Mouse (Mus musculus): ENCODE results near the gene Hrh2.

Hrh2 gene

GRCm38 (mm10) chr13:54159756-54160155, 32.2 kb upstream of the Hrh2 start:
- no peak for TF ChIP-seq NANOG (IDR thresholded peaks at IDR 0.05; ENCODE audit: borderline replicate concordance, low read length)
- no peak for TF ChIP-seq POU5F1 (IDR thresholded peaks at IDR 0.05; ENCODE audit: borderline replicate concordance, low read length)
- no peak for TF ChIP-seq CTCF (conservative IDR thresholded peaks at IDR 0.05; ENCODE audit: low read length)
- H3K27me3 ChIP-seq (ENCODE audit: insufficient read depth, low read length): peaks cover 42% of the 10 kb centered on the region
- no peaks in the 10 kb centered on the region for H3K9me3 ChIP-seq (ENCODE audit: low read length)
- H3K4me1 ChIP-seq (replicated peaks; ENCODE audit: low read depth, low read length): peaks cover 72% of the 10 kb centered on the region
- no peak overlapping the region for H3K4me3 ChIP-seq (replicated peaks; ENCODE audit: low read length)
- H3K36me3 ChIP-seq (ENCODE audit: insufficient read depth, low read length): no peaks in the 10 kb centered on the region

- no peak overlapping the region for H3K4me3 ChIP-seq (replicated peaks; ENCODE audit: low read length)
- no peaks in the 10 kb centered on the region for H3K36me3 ChIP-seq (ENCODE audit: insufficient read depth, low read length)
- no peak for TF ChIP-seq CTCF (conservative IDR thresholded peaks at IDR 0.05; ENCODE audit: low read length)
- TF ChIP-seq POU5F1 (IDR thresholded peaks at IDR 0.05; ENCODE audit: borderline replicate concordance, low read length): no peak
- TF ChIP-seq NANOG (IDR thresholded peaks at IDR 0.05; ENCODE audit: borderline replicate concordance, low read length): no peak
- no peaks in the 10 kb centered on the region for H3K9me3 ChIP-seq (ENCODE audit: low read length)
- peaks cover 42% of the 10 kb centered on the region for H3K27me3 ChIP-seq (ENCODE audit: insufficient read depth, low read length)
- H3K4me1 ChIP-seq (replicated peaks; ENCODE audit: low read depth, low read length): peaks cover 72% of the 10 kb centered on the region
These were observed 31.4 kb upstream of the Hrh2 start for GRCm38 (mm10) chr13:54160546-54160945.

GRCm38 (mm10) chr13:54161514-54161913, 30.4 kb upstream of the Hrh2 start:
- Histone ChIP-seq H3K4me1 (replicated peaks; ENCODE audit: low read depth, low read length) (peaks cover 74% of the 10 kb centered on the region), H3K27me3 (ENCODE audit: insufficient read depth, low read length) (peaks cover 37% of the 10 kb centered on the region), H3K4me3 (replicated peaks; ENCODE audit: low read length) (no peak overlapping the region), H3K36me3 (ENCODE audit: insufficient read depth, low read length) (no peaks in the 10 kb centered on the region), H3K9me3 (ENCODE audit: low read length) (no peaks in the 10 kb centered on the region)
- no peak for TF ChIP-seq CTCF (conservative IDR thresholded peaks at IDR 0.05; ENCODE audit: low read length)
- no peak for TF ChIP-seq POU5F1 (IDR thresholded peaks at IDR 0.05; ENCODE audit: borderline replicate concordance, low read length)
- TF ChIP-seq NANOG (IDR thresholded peaks at IDR 0.05; ENCODE audit: borderline replicate concordance, low read length): no peak

GRCm38 (mm10) chr13:54163363-54163762, 28.6 kb upstream of the Hrh2 start:
- Histone ChIP-seq H3K27me3 (ENCODE audit: insufficient read depth, low read length) (peaks cover 29% of the 10 kb centered on the region), H3K9me3 (ENCODE audit: low read length) (no peaks in the 10 kb centered on the region), H3K36me3 (ENCODE audit: insufficient read depth, low read length) (no peaks in the 10 kb centered on the region), H3K4me1 (replicated peaks; ENCODE audit: low read depth, low read length) (peaks cover 60% of the 10 kb centered on the region), H3K4me3 (replicated peaks; ENCODE audit: low read length) (no peak overlapping the region)
- TF ChIP-seq NANOG (IDR thresholded peaks at IDR 0.05; ENCODE audit: borderline replicate concordance, low read length): no peak
- no peak for TF ChIP-seq POU5F1 (IDR thresholded peaks at IDR 0.05; ENCODE audit: borderline replicate concordance, low read length)
- TF ChIP-seq CTCF (conservative IDR thresholded peaks at IDR 0.05; ENCODE audit: low read length): no peak

GRCm38 (mm10) chr13:54164462-54164861, 27.5 kb upstream of the Hrh2 start:
- TF ChIP-seq NANOG (IDR thresholded peaks at IDR 0.05; ENCODE audit: borderline replicate concordance, low read length): no peak
- no peak for TF ChIP-seq CTCF (conservative IDR thresholded peaks at IDR 0.05; ENCODE audit: low read length)
- no peak for TF ChIP-seq POU5F1 (IDR thresholded peaks at IDR 0.05; ENCODE audit: borderline replicate concordance, low read length)
- H3K9me3 ChIP-seq (ENCODE audit: low read length): no peaks in the 10 kb centered on the region
- H3K4me1 ChIP-seq (replicated peaks; ENCODE audit: low read depth, low read length): peaks cover 52% of the 10 kb centered on the region
- peaks cover 35% of the 10 kb centered on the region for H3K27me3 ChIP-seq (ENCODE audit: insufficient read depth, low read length)
- H3K36me3 ChIP-seq (ENCODE audit: insufficient read depth, low read length): no peaks in the 10 kb centered on the region
- no peak overlapping the region for H3K4me3 ChIP-seq (replicated peaks; ENCODE audit: low read length)

- Histone ChIP-seq H3K36me3 (ENCODE audit: insufficient read depth, low read length) (no peaks in the 10 kb centered on the region), H3K9me3 (ENCODE audit: low read length) (no peaks in the 10 kb centered on the region), H3K27me3 (ENCODE audit: insufficient read depth, low read length) (peaks cover 36% of the 10 kb centered on the region), H3K4me3 (replicated peaks; ENCODE audit: low read length) (no peak overlapping the region), H3K4me1 (replicated peaks; ENCODE audit: low read depth, low read length) (peaks cover 46% of the 10 kb centered on the region)
- TF ChIP-seq POU5F1 (IDR thresholded peaks at IDR 0.05; ENCODE audit: borderline replicate concordance, low read length): no peak
These were observed 26.9 kb upstream of the Hrh2 start for GRCm38 (mm10) chr13:54165066-54165465.

GRCm38 (mm10) chr13:54165765-54166164, 26.2 kb upstream of the Hrh2 start:
- H3K27me3 ChIP-seq (ENCODE audit: insufficient read depth, low read length): peaks cover 37% of the 10 kb centered on the region

GRCm38 (mm10) chr13:54167036-54167435, 24.9 kb upstream of the Hrh2 start:
- H3K4me1 ChIP-seq (replicated peaks; ENCODE audit: low read depth, low read length): peaks cover 31% of the 10 kb centered on the region
- H3K9me3 ChIP-seq (ENCODE audit: low read length): no peaks in the 10 kb centered on the region
- no peak overlapping the region for H3K4me3 ChIP-seq (replicated peaks; ENCODE audit: low read length)
- H3K36me3 ChIP-seq (ENCODE audit: insufficient read depth, low read length): no peaks in the 10 kb centered on the region
- TF ChIP-seq CTCF (conservative IDR thresholded peaks at IDR 0.05; ENCODE audit: low read length): no peak
- TF ChIP-seq POU5F1 (IDR thresholded peaks at IDR 0.05; ENCODE audit: borderline replicate concordance, low read length): no peak
- TF ChIP-seq NANOG (IDR thresholded peaks at IDR 0.05; ENCODE audit: borderline replicate concordance, low read length): no peak
- H3K27me3 ChIP-seq (ENCODE audit: insufficient read depth, low read length): peaks cover 36% of the 10 kb centered on the region

More at GRCm38 (mm10) chr13:54165765-54166164, 26.2 kb upstream of the Hrh2 start:
- H3K4me3 ChIP-seq (replicated peaks; ENCODE audit: low read length): no peak overlapping the region
- peaks cover 39% of the 10 kb centered on the region for H3K4me1 ChIP-seq (replicated peaks; ENCODE audit: low read depth, low read length)
- H3K9me3 ChIP-seq (ENCODE audit: low read length): no peaks in the 10 kb centered on the region
- no peaks in the 10 kb centered on the region for H3K36me3 ChIP-seq (ENCODE audit: insufficient read depth, low read length)
- no peak for TF ChIP-seq CTCF (conservative IDR thresholded peaks at IDR 0.05; ENCODE audit: low read length)
- TF ChIP-seq POU5F1 (IDR thresholded peaks at IDR 0.05; ENCODE audit: borderline replicate concordance, low read length): no peak
- no peak for TF ChIP-seq NANOG (IDR thresholded peaks at IDR 0.05; ENCODE audit: borderline replicate concordance, low read length)

GRCm38 (mm10) chr13:54168675-54169074, 23.3 kb upstream of the Hrh2 start:
- peaks cover 36% of the 10 kb centered on the region for H3K27me3 ChIP-seq (ENCODE audit: insufficient read depth, low read length)
- peaks cover 26% of the 10 kb centered on the region for H3K4me1 ChIP-seq (replicated peaks; ENCODE audit: low read depth, low read length)
- TF ChIP-seq POU5F1 (IDR thresholded peaks at IDR 0.05; ENCODE audit: borderline replicate concordance, low read length) (no peak), CTCF (conservative IDR thresholded peaks at IDR 0.05; ENCODE audit: low read length) (no peak), NANOG (IDR thresholded peaks at IDR 0.05; ENCODE audit: borderline replicate concordance, low read length) (no peak)
- no peaks in the 10 kb centered on the region for H3K36me3 ChIP-seq (ENCODE audit: insufficient read depth, low read length)
- H3K4me3 ChIP-seq (replicated peaks; ENCODE audit: low read length): no peak overlapping the region
- no peaks in the 10 kb centered on the region for H3K9me3 ChIP-seq (ENCODE audit: low read length)
